Mouse (Mus musculus) stomach, postnatal 0 days (tissue): ENCODE measurements around the gene Fmo1.

Experiments
- CTCF ChIP-seq: IDR thresholded peaks from 2 replicates; pipeline ENCODE4 v1.5.1; 2016; ENCODE audit warnings: antibody characterized with exemption, low read depth, mild to moderate bottlenecking, moderate library complexity
- EP300 ChIP-seq: optimal IDR thresholded peaks from 2 replicates; pipeline ENCODE3; 2016; ENCODE audit warnings: antibody characterized with exemption

- no peak for TF ChIP-seq CTCF
- TF ChIP-seq EP300, result no peak
Measured at GRCm38 (mm10) chr1:162891980-162892451, 25.6 kb upstream of the Fmo1 start.
